Mouse (Mus musculus): ENCODE results near the gene Gbe1. TPM values are rescaled to one million over a fixed set of nuclear protein-coding genes. Genes with fewer than 3 reads are reported as not detected.

The Gbe1 gene
- total RNA-seq, 2 experiments from 2014 or later, result 41.4 to 46.6 TPM

DNA sequence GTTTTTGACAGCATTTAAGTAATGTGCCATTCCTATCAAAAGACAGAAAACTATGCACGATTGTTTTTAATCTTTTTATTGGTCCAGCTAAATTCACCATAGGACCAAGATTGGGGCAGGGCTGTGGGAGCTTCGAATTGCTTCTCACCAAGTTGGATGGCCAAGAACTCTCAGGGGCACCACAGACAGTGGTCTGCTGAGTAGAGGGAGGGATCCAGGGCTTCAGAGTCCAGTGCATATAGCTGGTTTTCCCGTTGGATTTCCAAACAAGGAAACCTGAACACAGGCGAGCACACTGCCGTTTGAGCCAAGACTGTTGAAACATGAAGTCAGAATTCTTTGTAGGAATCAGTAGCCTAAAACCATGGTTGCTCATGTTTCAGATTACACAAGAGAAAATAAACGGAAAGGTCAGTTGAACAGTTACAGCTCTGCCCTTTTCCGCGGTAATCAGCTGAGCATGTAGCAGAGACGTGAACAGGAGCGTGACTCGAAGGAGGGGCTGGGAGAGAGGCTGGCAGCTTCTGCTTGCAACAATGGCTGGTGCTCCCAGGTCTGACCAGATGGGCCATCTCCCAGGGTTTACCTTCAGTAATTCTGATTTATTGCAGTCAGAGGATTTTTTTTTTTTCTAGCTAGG is 38.0 kb downstream of the Gbe1 start:
- peak in 1 of 2 experiments; percentile 19 for DNase-seq
- intact Hi-C loops (cut with DNase I), result loop anchor here (2.0 kb wide), 1 partner anchor 37 kb away; no protein-coding TSS in a partner anchor

DNA sequence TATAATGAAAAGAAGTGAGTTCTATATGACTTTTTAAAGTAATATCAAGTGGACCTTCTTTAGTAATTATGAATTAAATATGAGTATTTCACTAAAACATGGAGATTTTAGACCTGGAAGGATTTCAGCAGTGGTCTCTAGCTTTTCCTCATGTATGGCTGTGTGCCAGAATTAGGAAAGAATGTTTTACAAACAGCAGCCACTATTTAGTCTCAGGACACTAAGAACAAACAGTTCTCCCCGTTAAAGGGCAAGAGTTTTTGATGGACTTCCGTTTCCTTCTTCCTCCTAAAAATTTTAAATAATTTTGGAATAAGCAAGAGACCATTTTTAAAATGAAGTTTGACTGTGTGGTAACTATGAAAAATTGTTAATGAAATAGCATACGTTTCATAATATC is 38.8 kb downstream of the Gbe1 start:
- intact Hi-C loops (cut with DNase I), result loop anchor here (2.0 kb wide), 1 partner anchor 38 kb away; no protein-coding TSS in a partner anchor
- no peak for DNase-seq

DNA sequence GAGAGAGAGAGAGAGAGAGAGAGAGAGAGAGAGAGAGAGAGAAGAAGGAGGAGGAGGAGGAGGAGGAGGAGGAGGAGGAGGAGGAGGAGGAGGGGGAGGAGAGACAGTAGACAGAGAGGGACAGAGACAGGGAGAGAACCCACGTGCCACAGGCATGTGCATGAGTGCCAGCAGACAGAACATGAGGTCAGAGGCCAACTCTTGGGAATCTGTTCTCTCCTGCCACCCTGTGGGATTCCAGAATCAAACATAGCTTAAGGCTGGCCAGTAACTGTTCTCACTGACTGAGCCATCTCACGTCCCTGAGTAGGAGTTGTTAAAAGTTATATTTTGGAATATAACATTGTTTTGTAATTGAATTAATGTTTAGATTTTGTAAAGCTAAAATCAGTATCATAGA is 39.3 kb downstream of the Gbe1 start:
- intact Hi-C loops (cut with DNase I), result loop anchor here (2.0 kb wide), 1 partner anchor 38 kb away; no protein-coding TSS in a partner anchor
- peak in 1 of 2 experiments; percentile 45 for DNase-seq

DNA sequence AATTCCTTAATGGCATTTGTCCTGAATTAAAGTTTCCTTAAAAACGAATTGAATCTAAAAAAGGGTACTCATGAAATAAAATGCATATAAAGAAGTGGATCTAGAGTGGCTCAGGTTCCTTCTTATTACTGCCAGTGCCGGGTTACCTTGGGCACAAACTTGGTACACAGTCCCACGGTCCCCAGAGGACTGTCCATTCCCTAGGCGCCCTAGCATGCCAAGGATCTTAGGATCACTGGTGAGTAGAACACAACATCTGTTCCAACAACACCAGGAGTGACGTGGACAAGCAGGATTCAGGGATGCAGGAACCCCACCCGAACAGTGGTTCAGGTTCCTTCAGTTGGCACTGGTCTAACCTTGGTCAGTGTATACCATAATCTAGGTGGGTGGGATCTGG is 44.6 kb downstream of the Gbe1 start:
- no peak for DNase-seq
- intact Hi-C loops (cut with DNase I), result no loop called here

DNA sequence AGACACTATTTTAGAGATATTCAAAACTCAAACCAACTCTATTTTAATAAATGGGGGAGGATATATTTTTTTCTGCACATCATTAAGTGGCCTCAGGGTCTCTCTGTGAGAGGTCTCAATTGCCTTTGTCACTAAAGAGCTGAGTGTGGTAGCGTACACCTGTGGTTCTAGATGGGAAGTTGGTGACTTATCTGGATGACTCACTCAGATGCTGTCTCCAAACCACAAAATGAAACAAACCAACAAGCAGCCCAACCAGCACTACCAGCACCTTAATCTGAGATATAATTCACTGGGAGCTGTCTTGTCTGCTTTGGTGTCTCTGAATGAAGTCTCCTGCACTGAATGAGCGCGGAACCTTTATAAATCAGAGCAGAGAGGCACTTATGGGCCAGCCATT is 51.5 kb downstream of the Gbe1 start:
- intact Hi-C loops (cut with DNase I), result no loop called here
- DNase-seq, result no peak

DNA sequence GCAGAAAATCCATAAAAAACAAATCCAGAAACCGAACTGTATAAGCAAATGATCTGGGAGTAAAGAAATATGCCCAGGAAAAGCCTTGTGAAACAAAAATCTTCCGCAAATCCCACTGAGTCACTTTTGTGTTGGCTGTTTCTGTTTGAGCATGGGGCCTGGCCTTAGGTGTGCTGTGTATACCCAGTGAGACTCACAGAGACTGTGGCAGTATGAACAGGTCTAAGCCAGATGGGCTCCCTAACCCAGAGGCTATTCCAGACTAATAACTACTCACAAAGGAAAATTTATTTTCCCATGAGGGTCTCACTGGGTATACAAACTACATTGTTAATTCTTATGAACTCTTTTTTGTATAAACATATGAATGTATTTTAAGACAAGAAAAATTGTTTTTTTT is 67.3 kb downstream of the Gbe1 start:
- intact Hi-C loops (cut with DNase I), result loop anchor here (10.0 kb wide), 1 partner anchor 336 kb away; no protein-coding TSS in a partner anchor

DNA sequence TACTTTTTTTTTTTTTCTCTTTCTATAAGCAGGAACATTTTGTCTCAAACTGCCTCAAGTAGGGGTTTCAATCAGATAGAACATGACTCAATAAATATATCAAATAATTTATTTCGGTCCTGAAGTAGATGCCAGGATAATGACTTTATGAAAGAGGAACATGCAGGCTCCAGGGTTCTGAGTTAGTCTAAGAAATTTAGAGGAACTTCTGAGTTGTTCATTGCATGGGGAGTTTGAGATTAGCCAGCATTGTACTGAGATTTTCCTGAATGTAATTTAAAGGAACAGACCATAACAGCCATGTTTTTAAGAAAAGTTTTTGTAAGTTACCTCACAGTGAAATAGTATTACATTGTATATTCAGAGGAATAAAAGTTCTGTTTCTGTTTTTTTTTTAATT is 71.7 kb downstream of the Gbe1 start:
- DNase-seq, result no peak
- intact Hi-C loops (cut with DNase I), result loop anchor here (10.0 kb wide), 1 partner anchor 341 kb away; no protein-coding TSS in a partner anchor

More for the DNA sequence above, 67.3 kb downstream of the Gbe1 start:
- DNase-seq, result no peak

DNA sequence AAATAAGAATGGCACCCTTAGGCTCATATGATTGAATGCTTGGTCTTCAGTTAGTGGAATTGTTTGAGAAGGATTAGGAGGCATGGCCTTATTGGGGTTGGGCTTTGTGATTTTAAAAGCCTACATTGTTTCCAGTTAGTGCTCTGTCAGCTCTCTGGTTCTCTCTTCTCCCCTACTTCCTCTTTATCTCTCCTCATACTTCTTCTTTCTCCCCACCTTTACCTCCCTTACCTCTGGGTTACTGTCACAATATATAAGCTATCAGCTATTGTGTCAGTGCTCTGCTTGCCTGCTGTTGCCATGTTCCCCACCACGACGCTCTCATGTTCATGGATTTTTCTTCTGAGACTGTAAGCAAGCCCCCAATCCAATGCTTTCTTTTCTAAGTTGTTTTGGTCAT is 73.6 kb downstream of the Gbe1 start:
- DNase-seq, result no peak
- intact Hi-C loops (cut with DNase I), result loop anchor here (10.0 kb wide), 1 partner anchor 343 kb away; no protein-coding TSS in a partner anchor

DNA sequence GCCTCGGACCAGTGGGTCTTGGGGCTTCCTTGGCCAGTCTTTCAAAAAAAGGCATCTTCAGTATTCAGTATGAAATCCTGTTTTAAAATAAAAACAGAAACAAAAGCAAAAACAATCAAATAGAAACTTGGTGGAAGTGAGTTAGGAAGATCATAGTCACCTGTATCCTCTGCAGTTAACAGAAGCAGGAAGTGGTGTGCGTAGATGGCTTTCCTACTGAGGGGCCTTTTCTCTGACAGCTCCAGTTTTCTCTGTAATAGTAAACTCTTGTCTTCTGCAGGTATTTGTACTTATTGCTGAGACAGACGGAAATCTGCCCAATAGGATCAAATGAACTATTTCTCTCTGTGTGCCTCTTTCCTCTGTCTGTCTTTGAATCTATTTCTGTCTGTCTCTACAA is 81.5 kb downstream of the Gbe1 start:
- no peak for DNase-seq
- intact Hi-C loops (cut with DNase I), result no loop called here

DNA sequence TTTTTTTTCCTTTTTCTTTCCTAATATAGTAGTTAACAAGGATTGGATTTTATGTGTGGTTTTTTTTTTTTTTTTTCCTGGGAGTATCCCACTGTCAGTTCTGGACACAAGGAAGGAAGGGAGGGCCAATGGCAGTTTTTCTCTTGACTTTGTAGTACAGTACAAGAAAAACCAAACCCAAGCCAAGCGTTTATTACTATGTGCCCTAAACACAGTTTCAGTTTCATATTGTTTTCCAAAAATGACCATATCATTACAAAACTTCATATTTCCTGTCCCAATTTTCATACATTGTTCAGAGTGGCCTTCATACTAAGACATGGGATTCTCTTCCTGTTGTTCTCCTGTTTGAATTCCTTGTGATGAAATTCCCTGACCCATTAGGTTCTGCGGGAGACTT is 94.0 kb downstream of the Gbe1 start:
- intact Hi-C loops (cut with DNase I), result no loop called here
- DNase-seq, result no peak

DNA sequence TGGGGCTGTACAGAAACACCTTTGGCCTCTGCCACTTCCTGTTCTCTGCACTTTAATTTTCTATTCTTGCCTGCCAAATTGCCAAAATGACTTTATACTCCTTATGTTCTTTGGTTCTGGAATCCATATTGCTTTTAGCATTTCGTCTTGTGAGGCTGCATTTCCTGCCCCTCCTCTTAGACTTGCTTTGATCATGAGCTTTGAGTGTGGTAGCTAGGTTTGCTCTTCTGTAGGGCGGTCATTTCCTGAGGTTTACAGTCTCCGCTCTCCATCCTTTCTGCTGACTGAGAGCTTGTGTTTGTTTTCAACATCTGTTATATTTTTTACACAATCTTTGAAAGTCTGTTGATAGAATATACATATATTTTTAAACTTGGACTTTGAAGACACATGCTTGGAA is 107.3 kb downstream of the Gbe1 start:
- DNase-seq, result no peak
- intact Hi-C loops (cut with DNase I), result no loop called here

DNA sequence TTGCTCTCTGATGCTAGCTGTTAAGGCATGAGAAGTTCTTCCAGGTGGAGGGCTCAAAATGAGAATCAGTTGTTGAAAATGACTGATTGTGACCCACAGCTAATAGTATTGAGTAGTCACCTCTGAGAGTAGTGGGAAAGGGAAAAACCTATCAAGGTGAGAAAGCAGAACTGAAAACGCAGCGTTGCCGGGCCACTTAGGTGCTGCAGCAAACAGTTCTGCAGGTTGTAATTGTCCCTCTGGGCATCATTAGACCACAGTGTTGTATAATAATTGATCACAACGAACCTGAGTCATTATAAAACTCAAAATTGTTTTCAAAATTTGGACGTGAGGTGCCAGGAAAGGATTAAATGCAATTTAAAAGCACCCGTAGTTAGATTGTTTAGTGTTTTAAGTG is 135.8 kb downstream of the Gbe1 start:
- DNase-seq, result no peak
- intact Hi-C loops (cut with DNase I), result no loop called here

DNA sequence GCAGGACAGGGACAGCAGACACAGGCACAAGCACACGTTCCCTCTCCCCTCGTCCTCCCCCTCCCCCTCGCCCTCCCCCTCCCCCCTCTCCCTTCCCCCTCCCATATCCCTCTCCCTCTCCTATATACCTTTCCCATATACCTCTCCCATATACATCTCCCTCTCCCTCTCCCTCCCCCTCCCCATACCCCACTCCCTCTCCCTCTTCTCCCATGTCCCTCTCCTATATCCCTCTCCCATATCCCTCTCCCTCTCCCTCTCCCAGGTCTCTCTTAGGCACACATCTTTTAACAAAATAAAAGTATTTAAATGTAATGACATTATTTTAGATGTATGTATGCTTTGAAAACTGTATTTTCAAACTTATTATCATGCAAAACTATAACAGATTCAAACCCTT is 161.8 kb downstream of the Gbe1 start:
- DNase-seq, result no peak

DNA sequence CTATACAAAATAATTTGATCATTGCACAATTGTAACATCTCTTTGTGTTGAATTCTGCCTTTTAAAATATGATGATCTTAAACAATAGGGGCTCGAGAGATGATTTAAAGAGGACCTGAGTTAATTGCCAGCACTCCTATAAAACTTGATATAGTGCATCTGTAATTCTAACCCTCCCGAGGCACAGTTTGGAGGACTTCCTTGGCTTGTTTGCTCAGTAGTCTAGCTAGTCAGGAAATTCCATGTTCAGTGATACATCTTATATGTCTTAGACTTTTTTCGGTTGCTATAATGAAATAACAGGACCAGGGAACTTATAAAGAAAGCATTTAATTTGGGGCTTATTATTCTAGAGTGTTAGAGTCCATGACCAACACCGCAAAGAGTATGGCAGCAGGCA is 162.4 kb downstream of the Gbe1 start:
- intact Hi-C loops (cut with DNase I), result no loop called here

More for the DNA sequence above, 161.8 kb downstream of the Gbe1 start:
- intact Hi-C loops (cut with DNase I), result no loop called here

DNA sequence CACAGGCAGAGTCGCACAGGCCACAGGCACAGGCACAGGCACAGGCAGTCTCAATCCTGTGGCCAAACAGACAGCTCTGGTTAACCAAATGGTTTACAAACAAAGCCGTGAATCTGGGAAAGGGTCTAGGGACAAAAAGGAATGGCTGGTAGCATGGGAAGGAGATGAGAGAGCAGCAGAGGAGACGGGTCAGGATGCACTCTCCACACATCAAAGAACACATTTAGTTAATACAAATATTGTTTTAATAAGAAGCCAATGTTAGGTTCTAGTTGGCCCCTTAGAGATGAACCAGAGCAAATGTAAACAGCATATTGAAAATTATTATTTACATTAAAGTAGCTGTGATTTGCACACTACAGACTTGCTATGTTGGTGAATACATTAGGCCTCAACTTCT is 166.7 kb downstream of the Gbe1 start:
- DNase-seq, result no peak
- intact Hi-C loops (cut with DNase I), result no loop called here

More for the DNA sequence above, 162.4 kb downstream of the Gbe1 start:
- no peak for DNase-seq

DNA sequence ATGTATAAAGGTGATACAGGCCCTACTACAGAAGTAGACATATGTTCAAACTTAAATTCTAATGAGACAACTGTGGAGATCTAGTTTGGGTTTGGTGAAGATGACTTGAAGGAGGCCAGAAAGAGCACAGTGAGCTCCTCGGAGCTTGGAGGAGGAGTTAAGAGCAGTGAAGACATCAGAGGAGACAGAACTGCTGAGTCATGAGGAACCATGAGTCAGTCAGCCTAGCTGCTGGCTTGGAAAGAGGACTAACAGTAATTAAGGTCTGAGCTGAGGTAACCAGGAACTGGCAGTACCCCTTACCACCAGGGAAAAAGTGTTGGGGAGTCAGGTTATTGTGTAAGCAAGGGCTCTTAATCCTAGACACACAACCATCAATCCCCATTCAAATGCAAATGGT is 192.7 kb downstream of the Gbe1 start:
- intact Hi-C loops (cut with DNase I), result no loop called here

DNA sequence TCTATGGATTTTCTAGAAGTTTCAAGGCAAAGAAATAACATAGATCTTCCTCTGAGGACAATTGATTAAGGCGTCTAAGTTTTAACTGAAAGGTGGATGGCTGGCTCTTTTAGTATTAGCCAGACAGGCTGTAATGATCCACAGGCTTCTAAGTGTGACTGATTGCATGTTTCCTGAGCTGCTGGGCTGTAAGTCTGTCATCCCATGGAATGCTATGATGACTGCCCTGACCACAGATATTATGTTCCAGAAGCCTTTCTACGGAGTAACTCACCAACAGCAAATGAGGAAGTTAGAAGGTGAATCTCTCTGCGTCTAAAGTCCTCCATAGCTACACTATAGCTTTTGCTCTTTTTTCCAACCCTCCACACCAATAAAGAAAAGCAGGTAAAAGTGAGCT is 197.2 kb downstream of the Gbe1 start:
- intact Hi-C loops (cut with DNase I), result no loop called here
- DNase-seq, result no peak

More for the DNA sequence above, 192.7 kb downstream of the Gbe1 start:
- no peak for DNase-seq

DNA sequence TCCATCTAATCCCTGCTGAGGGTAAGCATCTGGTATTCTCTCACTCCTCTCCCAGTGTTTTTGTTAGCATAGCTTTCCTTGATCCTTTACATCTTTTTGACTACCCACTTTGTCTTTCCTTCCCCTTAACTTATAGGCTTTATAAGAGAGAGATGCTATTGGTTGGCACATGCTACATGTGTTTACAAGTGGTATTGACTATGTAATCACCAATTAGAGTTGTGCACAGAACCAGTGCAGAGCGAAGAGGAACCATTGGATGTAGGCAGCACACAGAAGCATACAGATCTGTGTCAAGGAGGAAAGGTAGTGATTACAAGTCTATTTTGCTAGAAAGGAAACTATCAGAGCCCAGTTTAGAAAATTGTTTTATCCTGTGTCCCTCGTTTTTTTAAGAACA is 209.1 kb downstream of the Gbe1 start:
- intact Hi-C loops (cut with DNase I), result no loop called here

DNA sequence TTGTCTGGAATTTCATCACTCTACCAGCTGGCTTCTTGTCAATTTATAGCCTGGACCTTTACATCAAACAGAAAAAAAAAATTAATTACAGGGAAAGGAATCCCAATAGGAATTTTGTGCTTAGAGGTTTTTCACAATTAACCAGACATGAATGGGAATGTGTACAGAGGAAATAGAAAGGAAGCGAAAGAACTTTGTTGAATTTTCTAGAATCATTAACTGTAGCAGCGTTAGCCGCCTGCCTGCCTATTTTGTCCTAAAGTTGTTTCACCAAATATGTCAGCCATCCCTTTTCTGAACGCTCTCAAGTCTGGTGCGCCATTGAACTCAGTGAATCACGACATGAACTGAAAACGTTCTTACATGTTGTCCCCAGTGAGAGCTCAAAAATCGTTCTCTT is 209.8 kb downstream of the Gbe1 start:
- intact Hi-C loops (cut with DNase I), result no loop called here
- no peak for DNase-seq

More for the DNA sequence above, 209.1 kb downstream of the Gbe1 start:
- DNase-seq, result no peak

DNA sequence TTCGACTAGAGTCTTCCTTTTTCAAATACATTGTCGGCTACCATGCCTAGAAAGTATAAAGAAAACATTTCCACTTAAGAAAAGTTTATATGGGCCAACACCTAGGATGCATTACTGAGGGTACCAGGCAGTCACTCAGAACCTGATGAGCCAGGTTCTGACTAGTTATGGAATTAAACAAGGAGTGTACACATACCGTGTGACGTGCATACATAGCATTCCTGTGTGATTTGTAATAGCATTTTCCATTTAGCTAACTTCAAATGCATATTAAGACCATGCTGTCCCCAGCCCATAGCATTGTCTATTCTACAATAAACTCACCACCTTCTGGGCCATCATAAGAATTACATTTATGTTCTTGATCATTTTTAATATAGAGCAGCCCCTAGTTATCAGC is 210.5 kb downstream of the Gbe1 start:
- intact Hi-C loops (cut with DNase I), result no loop called here
- DNase-seq, result no peak

DNA sequence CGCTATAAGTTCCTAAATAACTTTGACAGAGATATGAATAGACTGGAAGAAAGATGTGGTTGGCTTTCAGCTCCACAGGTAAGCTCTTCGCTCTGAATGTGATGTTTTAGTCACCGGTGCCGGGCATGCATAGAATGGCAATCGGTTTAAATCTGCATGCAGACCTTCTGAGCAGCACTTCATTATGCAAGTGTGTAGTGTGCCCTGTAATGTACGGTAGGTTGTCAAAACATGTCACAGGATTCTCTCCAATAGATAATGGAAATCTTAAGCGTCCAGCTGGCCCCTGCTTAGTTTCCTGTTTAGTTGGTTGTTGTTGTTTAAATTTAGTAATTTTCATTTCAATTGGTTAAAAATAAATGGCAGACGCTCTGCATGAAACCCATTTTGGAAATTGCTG is 213.5 kb downstream of the Gbe1 start:
- intact Hi-C loops (cut with DNase I), result no loop called here

DNA sequence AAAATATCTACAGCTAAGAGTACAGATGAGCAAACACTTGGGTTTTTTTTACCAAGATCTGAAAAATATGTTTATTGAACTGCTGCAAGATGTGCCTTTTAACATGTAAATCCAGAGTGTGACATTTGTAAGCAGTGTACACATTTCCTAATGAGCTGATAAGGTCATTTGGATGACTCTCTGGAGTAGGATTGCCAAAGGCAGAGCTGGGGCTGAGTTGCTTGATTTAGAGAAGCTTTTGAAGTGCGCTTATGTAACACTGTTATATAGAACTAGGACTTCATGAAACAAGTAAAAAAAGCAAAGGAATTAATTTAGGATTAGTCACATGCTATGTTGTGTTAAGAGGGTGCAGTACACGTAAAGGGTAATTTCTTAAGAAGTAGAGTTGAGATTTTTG is 221.5 kb downstream of the Gbe1 start:
- no peak for DNase-seq
- intact Hi-C loops (cut with DNase I), result no loop called here

More for the DNA sequence above, 213.5 kb downstream of the Gbe1 start:
- DNase-seq, result no peak

DNA sequence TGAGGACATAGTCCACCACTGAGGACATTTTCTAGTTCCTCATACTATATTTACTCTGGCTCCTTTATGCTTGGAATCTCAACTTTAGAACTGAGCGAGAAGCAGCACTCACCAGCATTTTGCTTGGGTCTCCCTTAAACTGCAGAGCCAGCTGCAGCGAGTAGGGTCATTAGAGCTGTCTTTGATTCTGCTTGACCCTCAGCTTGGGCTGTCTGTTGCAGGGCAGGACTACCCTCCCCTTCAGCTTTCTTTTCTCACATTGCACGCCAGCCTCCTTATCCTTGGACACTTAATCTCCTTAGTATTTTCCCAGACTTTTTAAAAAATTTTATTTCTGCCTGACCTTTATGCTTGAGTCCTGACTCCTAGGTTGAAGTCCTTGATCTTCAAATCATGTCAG is 237.1 kb downstream of the Gbe1 start:
- DNase-seq, result no peak
- intact Hi-C loops (cut with DNase I), result no loop called here

All from gastrocnemius, postnatal 36 days (tissue).